Mouse (Mus musculus) forebrain, embryonic 13.5 days (tissue): Measurements from ENCODE around the gene Olfr645. TPM values are rescaled to one million over a fixed set of nuclear protein-coding genes. Genes with fewer than 3 reads are reported as not detected.

Source experiments
- ATAC-seq: fragments of 200-750 bp; cut with Nextera tagmentation; 2 replicates; pipeline ENCODE4 v1.8.0; 2017
- H3K27ac ChIP-seq: fragments of 300-500 bp; sonication (generic); 2 replicates; pipeline ENCODE4 v1.5.1; 2015; ENCODE audit warnings: inconsistent platforms, mild to moderate bottlenecking, moderate library complexity
- H3K27me3 ChIP-seq: fragments of 300-500 bp; sonication (generic); 2 replicates; pipeline ENCODE4 v1.6.1; 2015; ENCODE audit warnings: mild to moderate bottlenecking, inconsistent platforms
- H3K36me3 ChIP-seq: fragments of 300-500 bp; sonication (generic); 2 replicates; pipeline ENCODE4 v1.6.1; 2015; ENCODE audit warnings: mild to moderate bottlenecking, inconsistent platforms; ENCODE audit not compliant: poor library complexity, severe bottlenecking
- H3K4me1 ChIP-seq: fragments of 300-500 bp; sonication (generic); 2 replicates; pipeline ENCODE4 v1.6.1; 2015; ENCODE audit warnings: inconsistent platforms
- H3K4me2 ChIP-seq: fragments of 300-500 bp; sonication (generic); 2 replicates; pipeline ENCODE4 v1.6.1; 2015; ENCODE audit warnings: inconsistent platforms, mild to moderate bottlenecking, moderate library complexity
- H3K4me3 ChIP-seq: fragments of 300-500 bp; sonication (generic); 2 replicates; pipeline ENCODE4 v1.5.1; 2015; ENCODE audit warnings: mild to moderate bottlenecking, inconsistent platforms
- H3K9ac ChIP-seq: fragments of 300-500 bp; sonication (generic); 2 replicates; pipeline ENCODE4 v1.6.1; 2015; ENCODE audit warnings: mild to moderate bottlenecking, inconsistent platforms
- H3K9me3 ChIP-seq: fragments of 300-500 bp; sonication (generic); replicated peaks from 2 replicates; pipeline ENCODE4 v1.6.1; 2016; ENCODE audit warnings: inconsistent platforms
- WGBS: fragments of 180-500 bp; shearing (Covaris S2); methylation state at CpG from one replicate; pipeline ENCODE4 v1.1.7; 2015; 5-methylcytosine and 5-hydroxymethylcytosine counted together
- polyA plus RNA-seq: library from polyadenylated mRNA; unstranded; fragments of >200 nt; fragmentation: Nextera tagmentation; extraction: Ambion mirVana; gene quantifications from 2 replicates; pipeline ENCODE4 v1.2.1, GENCODE M21; 2015

The Olfr645 gene
- not detected in 2 replicates for polyA plus RNA-seq

DNA sequence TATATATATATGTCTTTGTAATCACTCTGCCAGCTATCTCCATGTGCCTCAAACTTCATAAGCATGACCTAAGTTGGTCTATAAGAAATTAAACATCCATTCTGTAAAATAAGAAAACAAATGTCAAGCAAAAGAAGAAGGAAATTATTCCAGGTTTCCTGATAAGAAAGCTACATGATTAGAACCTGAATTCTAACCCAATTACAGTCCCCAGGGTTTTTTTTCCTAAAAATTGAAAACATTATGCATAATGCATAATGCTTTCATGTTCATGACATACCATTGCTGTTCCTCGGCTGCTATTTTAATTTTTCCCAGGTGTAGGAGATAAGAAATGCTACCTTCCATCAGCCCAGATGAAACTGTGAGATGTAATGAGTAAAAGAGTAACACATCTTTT, at the start of gene Olfr645:
Gene Olfr645, minus strand, starts transcription at position 101 of the 400 bp plus-strand sequence.
- Histone ChIP-seq H3K9me3 (no peaks in the 10 kb centered on the region), H3K27ac (no peak within 1 kb of the TSS), H3K4me1 (no peaks in the 10 kb centered on the region), H3K36me3 (no peaks in the 10 kb centered on the region), H3K9ac (no peak within 1 kb of the TSS), H3K4me2 (no peak within 1 kb of the TSS), H3K4me3 (no peak within 1 kb of the TSS), H3K27me3 (no peaks in the 10 kb centered on the region)
- WGBS: 90% methylated on average over 1 of the region's 1 CpGs
- ATAC-seq: no peak

GRCm38 (mm10) chr7:104129726-104130125, 44.5 kb upstream of the Olfr645 start, which contains the start of gene Ubqln5:
TSS of gene Ubqln5 (minus strand) at chr7:104129826.
- Histone ChIP-seq H3K4me2 (no peak within 1 kb of the TSS), H3K36me3 (no peaks in the 10 kb centered on the region), H3K27me3 (no peaks in the 10 kb centered on the region), H3K4me3 (no peak within 1 kb of the TSS), H3K9ac (no peak within 1 kb of the TSS), H3K4me1 (no peaks in the 10 kb centered on the region), H3K9me3 (peaks cover 5% of the 10 kb centered on the region; the same call in 1 of the 2 replicates), H3K27ac (no peak within 1 kb of the TSS)
- 95% methylated on average over 5 of the region's 5 CpGs for WGBS
- no peak for ATAC-seq

- H3K4me2 ChIP-seq: no peak within 1 kb of the TSS
- no peak within 1 kb of the TSS for H3K9ac ChIP-seq
- H3K9me3 ChIP-seq: no peaks in the 10 kb centered on the region
- no peaks in the 10 kb centered on the region for H3K4me1 ChIP-seq
- H3K4me3 ChIP-seq: no peak within 1 kb of the TSS
- H3K36me3 ChIP-seq: no peaks in the 10 kb centered on the region
- no peaks in the 10 kb centered on the region for H3K27me3 ChIP-seq
- no peak for ATAC-seq
- H3K27ac ChIP-seq: no peak within 1 kb of the TSS
Observed at GRCm38 (mm10) chr7:104104757-104104972, 19.4 kb upstream of the Olfr645 start, which contains the start of gene Olfr646. TSS of gene Olfr646 (plus strand) at chr7:104104873.

- Histone ChIP-seq H3K4me3 (no peak overlapping the region), H3K27ac (no peak overlapping the region), H3K36me3 (no peaks in the 10 kb centered on the region), H3K4me2 (no peak overlapping the region), H3K27me3 (no peaks in the 10 kb centered on the region), H3K9ac (no peak overlapping the region), H3K4me1 (no peaks in the 10 kb centered on the region), H3K9me3 (no peaks in the 10 kb centered on the region)
- WGBS: 61% methylated on average over 4 of the region's 4 CpGs
- no peak for ATAC-seq
Observed at GRCm38 (mm10) chr7:104103913-104104756, 18.9 kb upstream of the Olfr645 start.

DNA sequence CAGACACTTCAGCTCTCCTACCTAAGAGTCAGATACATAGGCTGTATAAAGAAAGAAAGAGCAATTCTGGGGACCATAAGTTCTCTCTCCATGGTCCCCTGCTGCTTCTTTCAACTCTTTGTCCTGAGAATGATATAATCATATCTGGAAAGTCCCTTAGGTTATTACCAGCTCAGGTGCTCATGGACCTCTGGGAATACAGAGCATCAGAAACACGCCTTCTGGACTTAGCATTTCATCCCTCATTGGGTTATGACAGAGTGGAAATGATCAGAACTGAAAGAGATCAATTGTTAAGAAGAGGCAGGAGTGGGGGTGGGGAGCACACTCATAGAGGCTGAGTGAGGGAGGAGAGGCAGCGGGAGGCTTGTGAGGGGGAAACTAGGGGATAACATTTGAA, 13.5 kb downstream of the Olfr645 start, which contains the start of gene Olfr644:
Gene Olfr644, minus strand, starts transcription at position 101 of the 400 bp plus-strand sequence.
- 63% methylated on average over 2 of the region's 2 CpGs for WGBS
- no peaks in the 10 kb centered on the region for H3K36me3 ChIP-seq
- no peak within 1 kb of the TSS for H3K4me3 ChIP-seq
- H3K27me3 ChIP-seq: no peaks in the 10 kb centered on the region
- no peak within 1 kb of the TSS for H3K27ac ChIP-seq
- H3K4me1 ChIP-seq: no peaks in the 10 kb centered on the region
- ATAC-seq: no peak
- no peak within 1 kb of the TSS for H3K9ac ChIP-seq
- no peak within 1 kb of the TSS for H3K4me2 ChIP-seq
- H3K9me3 ChIP-seq: peaks cover 5% of the 10 kb centered on the region

GRCm38 (mm10) chr7:104061345-104061744, 23.9 kb downstream of the Olfr645 start, which contains the start of gene 4930516K23Rik:
TSS of gene 4930516K23Rik (minus strand) at chr7:104061445.
- no peak within 1 kb of the TSS for H3K4me3 ChIP-seq
- ATAC-seq: no peak
- no peaks in the 10 kb centered on the region for H3K36me3 ChIP-seq
- no peaks in the 10 kb centered on the region for H3K9me3 ChIP-seq
- no peak within 1 kb of the TSS for H3K27ac ChIP-seq
- no peak within 1 kb of the TSS for H3K9ac ChIP-seq
- no peaks in the 10 kb centered on the region for H3K4me1 ChIP-seq
- no peaks in the 10 kb centered on the region for H3K27me3 ChIP-seq
- no peak within 1 kb of the TSS for H3K4me2 ChIP-seq
- 58% methylated on average over 2 of the region's 2 CpGs for WGBS

GRCm38 (mm10) chr7:104059215-104059614, 26.1 kb downstream of the Olfr645 start:
- Histone ChIP-seq H3K36me3 (no peaks in the 10 kb centered on the region), H3K4me1 (no peaks in the 10 kb centered on the region), H3K4me3 (no peak overlapping the region), H3K4me2 (no peak overlapping the region), H3K9ac (no peak overlapping the region), H3K9me3 (no peaks in the 10 kb centered on the region), H3K27ac (no peak overlapping the region), H3K27me3 (no peaks in the 10 kb centered on the region)
- no peak for ATAC-seq
- 91% methylated on average over 1 of the region's 1 CpGs for WGBS

- 83% methylated on average over 1 of the region's 1 CpGs for WGBS
- Histone ChIP-seq H3K4me2 (no peak within 1 kb of the TSS), H3K4me1 (no peaks in the 10 kb centered on the region), H3K4me3 (no peak within 1 kb of the TSS), H3K9ac (no peak within 1 kb of the TSS), H3K27me3 (no peaks in the 10 kb centered on the region), H3K36me3 (no peaks in the 10 kb centered on the region), H3K27ac (no peak within 1 kb of the TSS), H3K9me3 (no peaks in the 10 kb centered on the region)
- ATAC-seq: no peak
Observed at GRCm38 (mm10) chr7:104052566-104052965, 32.7 kb downstream of the Olfr645 start, which contains the start of gene Olfr642. TSS of gene Olfr642 (minus strand) at chr7:104052666.

DNA sequence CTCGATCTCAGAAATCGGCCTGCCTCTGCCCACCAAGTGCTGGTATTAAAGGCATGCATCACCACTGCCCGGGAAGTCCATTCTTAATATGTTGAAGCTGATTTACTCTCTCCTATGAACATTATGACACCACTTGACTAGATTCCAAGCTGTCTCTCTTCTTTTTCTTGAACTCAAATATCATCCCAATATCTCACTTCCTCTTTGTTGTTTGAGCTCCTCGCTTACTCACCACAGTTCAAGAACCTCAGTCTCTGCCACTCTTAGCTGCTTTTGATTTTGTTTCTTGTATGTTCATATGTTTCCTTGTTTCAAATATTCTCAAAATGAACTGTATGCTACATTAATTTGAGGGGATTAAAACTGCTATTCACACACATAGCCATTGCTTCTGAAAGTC, 34.5 kb downstream of the Olfr645 start:
- H3K4me2 ChIP-seq: no peak overlapping the region
- H3K4me1 ChIP-seq: no peaks in the 10 kb centered on the region
- no peaks in the 10 kb centered on the region for H3K9me3 ChIP-seq
- no peak overlapping the region for H3K4me3 ChIP-seq
- no peak overlapping the region for H3K9ac ChIP-seq
- H3K27me3 ChIP-seq: no peaks in the 10 kb centered on the region
- H3K36me3 ChIP-seq: no peaks in the 10 kb centered on the region
- no peak overlapping the region for H3K27ac ChIP-seq
- no peak for ATAC-seq
- 91% methylated on average over 4 of the region's 4 CpGs for WGBS

DNA sequence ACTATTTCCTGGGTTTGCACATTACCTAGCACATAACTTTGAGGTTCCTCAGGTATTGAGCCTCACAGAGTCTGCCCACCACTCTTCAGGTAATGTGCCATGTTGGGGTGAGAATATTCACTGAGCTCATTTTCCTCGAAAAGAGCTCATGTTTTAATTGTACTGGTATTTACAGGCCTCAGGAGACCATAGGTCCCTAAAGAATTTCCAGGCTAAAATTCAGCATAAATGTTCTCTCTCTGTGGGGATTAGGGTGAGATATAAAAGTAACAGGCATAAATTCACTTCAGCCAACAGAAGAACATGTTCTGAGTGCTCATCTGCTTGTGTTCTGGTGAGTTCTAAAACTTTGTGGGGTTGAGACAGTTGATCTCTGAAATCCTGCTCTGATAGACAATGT, 50.1 kb downstream of the Olfr645 start, which contains the start of gene Olfr641:
Gene Olfr641, plus strand, starts transcription at position 301 of the 400 bp plus-strand sequence.
- 78% methylated on average over 1 of the region's 1 CpGs for WGBS
- Histone ChIP-seq H3K9ac (no peak within 1 kb of the TSS), H3K4me3 (no peak within 1 kb of the TSS), H3K27ac (no peak within 1 kb of the TSS), H3K9me3 (no peaks in the 10 kb centered on the region), H3K4me1 (no peaks in the 10 kb centered on the region), H3K4me2 (no peak within 1 kb of the TSS), H3K36me3 (no peaks in the 10 kb centered on the region), H3K27me3 (no peaks in the 10 kb centered on the region)
- no peak for ATAC-seq
